Mouse (Mus musculus) adrenal gland (tissue): ENCODE data around the gene Mtus2.

Experiments used
- intact Hi-C: fragments of 180-260 bp; cut with DNase I; formaldehyde crosslinking; loops from one replicate; pipeline ENCODE4 v1.15.1; 2025

The Mtus2 gene

GRCm38 (mm10) chr5:148099356-148099755, 142.2 kb downstream of the Mtus2 start:
- intact Hi-C loops = no loop called here

- intact Hi-C loops = no loop called here
Measured at GRCm38 (mm10) chr5:148107324-148107723, 150.2 kb downstream of the Mtus2 start.

- intact Hi-C loops = no loop called here
Measured at GRCm38 (mm10) chr5:148107890-148108289, 150.8 kb downstream of the Mtus2 start.

DNA sequence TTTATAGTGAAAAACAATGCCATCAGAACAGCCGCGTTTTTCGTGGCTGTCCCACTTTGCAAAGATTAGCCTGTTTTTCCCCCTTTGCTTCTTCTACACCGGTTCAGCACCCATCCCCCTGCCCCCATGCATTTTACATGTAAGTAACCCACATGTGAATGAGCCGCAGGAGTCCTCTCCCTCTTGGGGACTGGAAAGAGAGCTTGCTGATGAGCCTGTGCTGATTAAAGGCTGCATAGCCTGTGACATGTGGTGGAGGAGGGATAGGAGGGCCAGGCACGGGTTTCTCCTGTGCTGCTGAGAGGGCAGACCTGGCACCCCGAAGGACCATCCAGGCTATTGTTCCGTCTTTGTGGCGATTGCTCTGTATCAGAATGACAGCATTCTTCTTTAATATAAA, 151.2 kb downstream of the Mtus2 start:
- intact Hi-C loops = no loop called here

DNA sequence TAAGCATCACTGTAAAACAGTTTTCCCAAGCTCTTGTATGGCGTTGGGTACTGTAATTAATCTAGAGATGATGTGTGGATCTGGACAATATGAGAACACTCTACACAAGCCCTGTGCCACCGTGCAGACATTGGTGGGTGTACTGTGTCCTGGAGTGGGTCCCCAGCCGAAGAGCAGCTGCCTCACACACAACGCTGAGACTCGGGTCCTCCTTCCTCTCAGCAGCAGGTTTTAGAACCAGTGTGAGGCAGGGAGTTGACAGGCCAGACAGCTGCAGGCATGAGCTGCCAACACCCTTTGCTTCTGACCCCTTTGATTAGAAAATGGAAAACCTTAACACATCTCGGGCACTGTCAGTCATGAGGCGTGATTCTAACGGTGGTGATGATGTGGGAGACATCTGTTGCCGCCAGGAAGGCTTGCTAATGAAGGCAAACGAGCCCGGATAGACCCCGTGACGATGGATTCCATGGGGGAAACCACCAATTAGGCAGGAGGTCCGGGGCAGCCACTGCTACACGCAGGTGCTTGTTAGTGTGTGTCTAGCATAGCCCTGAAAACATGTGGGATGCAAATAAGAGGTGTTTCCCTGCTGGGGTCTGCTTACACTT, 158.2 kb downstream of the Mtus2 start:
- intact Hi-C loops = no loop called here

DNA sequence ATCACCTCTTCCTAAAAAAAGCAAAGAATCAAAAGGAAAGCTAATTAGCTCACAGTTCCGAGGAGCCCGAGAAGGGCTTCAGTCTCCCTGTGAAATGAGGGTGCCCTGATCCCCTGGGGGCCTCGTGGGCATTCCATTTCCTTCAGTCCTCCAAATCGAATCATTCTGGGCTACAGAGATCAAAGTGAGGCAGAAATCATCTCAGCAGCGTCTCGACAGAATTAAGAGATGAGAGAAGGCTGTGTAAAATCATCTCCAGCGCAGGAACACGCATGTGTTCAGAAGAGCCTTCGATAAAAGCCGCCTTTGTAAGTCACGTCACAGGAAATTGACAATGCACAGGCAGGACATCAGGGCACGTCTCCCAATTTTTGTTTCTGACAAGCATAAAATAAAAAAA, 167.2 kb downstream of the Mtus2 start:
- intact Hi-C loops = no loop called here

DNA sequence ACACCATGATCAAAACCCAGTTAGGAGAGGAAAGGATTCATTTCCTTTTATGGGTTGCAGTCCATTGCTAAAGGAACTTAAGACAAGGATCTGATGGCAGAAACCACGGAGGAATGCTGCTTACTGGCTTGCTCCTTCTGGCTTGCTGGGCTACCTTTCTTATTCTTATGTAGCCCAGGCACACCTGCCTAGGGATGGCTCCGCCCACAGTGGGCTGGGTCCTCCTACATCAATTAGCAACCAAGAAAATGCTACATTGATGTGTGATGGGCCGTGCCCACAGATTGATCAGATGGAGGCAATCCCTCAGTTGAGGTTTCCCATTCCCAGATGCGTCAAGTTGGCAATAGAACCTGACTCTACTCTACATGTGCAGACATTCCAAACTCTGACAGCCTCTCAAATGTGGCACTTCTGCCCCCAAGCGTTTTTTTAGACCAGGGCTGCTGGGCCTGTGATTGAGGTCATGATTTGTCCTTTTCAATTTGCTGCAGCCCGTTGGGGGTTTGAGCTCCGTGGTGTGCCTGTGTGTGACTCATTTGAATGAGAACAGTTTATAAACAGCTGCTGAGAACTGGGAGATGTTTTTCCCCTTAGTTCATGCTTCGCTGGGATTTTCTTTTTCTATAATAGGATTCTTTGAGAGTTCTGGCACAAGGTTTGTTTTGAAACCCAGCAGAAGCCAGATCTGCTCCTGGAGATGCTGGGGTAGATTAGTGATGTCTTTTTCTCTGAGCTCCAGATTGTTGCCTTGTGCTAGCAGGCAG, 173.8 kb downstream of the Mtus2 start:
- intact Hi-C loops = no loop called here

GRCm38 (mm10) chr5:148131458-148132131, 174.5 kb downstream of the Mtus2 start:
- intact Hi-C loops = no loop called here

DNA sequence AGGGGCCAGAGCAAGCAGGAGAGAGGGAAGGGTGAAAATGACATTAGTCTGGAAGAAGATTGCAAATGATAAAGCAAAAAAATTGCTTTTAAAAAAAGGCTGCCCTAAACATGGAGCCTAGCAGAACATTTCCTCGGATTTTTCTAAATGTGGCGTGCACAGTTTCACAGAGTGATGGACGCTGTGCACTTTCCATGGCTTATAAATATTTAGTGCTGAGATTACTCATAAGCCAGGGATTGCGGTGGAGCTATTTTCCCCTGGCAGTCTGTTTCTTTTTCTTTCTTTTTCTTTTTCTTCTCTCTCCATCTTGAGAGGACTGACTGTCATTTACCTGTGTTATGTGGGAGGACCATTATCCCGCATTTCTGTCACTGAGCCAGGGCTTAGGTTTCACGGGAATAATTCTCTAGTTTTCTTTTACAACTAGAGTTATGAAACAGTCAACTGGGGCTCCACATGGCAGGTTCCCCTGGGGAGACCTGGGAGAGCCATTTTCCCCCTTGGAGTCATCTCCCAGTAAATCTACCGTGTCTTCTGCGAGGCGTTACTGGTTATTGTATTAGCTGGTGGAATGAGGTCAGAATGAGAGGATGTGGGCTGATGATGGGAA, 176.4 kb downstream of the Mtus2 start:
- intact Hi-C loops = no loop called here

GRCm38 (mm10) chr5:148141662-148142061, 184.5 kb downstream of the Mtus2 start:
- intact Hi-C loops = no loop called here

- intact Hi-C loops = no loop called here
Measured at GRCm38 (mm10) chr5:148146200-148146823, 189.2 kb downstream of the Mtus2 start.

DNA sequence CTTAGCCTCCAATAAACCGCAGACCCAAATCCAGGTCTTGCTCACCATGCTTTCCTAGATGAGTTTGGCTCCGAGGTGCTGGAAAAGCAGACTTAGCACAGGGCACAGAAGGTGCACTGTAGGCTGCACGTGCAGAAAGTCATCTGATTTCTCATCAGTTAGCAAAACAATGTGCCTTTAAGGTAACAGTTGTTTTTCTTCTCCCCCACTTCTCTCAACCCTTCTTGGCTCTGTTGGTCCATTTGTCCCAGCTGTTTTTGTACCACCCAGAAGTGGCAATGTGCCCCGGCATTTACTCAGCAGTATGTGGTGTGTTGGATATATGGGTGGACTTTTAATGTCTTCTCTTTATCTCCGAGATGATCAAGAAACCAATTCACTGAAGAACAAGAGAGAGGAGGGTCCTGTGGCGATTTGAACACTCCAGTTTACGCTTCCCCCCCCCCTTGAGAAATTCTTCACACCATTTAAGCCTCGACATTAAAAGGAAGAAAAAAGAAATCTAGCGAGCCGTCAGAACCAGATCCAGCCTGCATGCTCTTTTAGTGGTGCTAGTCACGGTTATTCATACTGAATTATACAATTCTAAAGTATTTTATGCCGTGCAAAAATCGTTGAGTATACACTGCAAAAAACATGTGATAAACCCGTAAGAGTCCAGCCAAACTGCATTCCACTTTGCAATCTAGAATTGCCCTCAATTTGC, 194.9 kb downstream of the Mtus2 start:
- intact Hi-C loops = no loop called here

- intact Hi-C loops = no loop called here
Measured at GRCm38 (mm10) chr5:148152600-148153402, 195.7 kb downstream of the Mtus2 start.

DNA sequence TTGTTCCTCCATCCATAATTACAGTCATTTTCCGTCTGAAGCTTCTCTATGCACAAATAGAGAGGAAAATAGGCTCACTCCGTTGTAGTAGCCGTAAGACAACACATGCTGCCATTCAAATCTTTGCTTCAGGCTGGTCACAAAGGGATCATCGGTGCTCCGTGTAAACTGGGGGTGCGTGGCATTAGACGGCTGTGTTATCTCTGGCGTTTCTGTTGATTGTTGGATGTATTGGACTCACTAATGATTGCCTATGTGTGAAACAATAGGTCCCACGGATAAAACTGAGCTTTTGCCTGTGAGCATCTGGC, 196.2 kb downstream of the Mtus2 start:
- intact Hi-C loops = no loop called here

- intact Hi-C loops = no loop called here
Measured at GRCm38 (mm10) chr5:148154727-148155126, 197.6 kb downstream of the Mtus2 start.

GRCm38 (mm10) chr5:148159328-148159727, 202.2 kb downstream of the Mtus2 start:
- intact Hi-C loops = no loop called here

GRCm38 (mm10) chr5:148160529-148161154, 203.5 kb downstream of the Mtus2 start:
- intact Hi-C loops = no loop called here

- intact Hi-C loops = no loop called here
Measured at GRCm38 (mm10) chr5:148165111-148165510, 208.0 kb downstream of the Mtus2 start.

DNA sequence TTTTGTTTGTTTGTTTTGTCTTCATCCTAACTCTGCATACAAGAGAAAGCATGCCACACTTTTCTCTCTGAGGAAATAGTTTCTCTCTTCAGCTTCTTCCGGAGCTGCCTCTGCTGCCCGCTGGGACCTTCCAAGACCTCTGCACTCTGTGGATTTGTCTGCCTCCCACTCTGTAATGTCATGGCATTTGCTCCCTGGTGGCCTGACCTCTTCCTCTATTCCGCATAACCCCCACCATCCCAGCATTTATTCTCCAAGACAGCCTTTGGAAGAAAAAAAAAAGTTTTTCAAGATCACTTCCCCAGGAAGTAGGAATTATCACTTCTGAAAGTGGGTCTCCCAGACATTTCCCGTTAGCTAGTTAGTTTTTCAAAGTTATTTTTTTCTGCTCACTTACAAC, 218.0 kb downstream of the Mtus2 start:
- intact Hi-C loops = no loop called here
